Mouse (Mus musculus) lung, postnatal 0 days (tissue): ENCODE data around the gene Gm1043.

ENCODE experiments used
- CTCF ChIP-seq: IDR thresholded peaks from 2 replicates; pipeline ENCODE4 v1.5.1; 2016; ENCODE audit warnings: antibody characterized with exemption, mild to moderate bottlenecking
- EP300 ChIP-seq: IDR thresholded peaks from 2 replicates; pipeline ENCODE4 v1.6.1; 2016; ENCODE audit warnings: antibody characterized with exemption, mild to moderate bottlenecking, control low read depth

- TF ChIP-seq CTCF, result no peak
- TF ChIP-seq EP300, result no peak
Measured at GRCm38 (mm10) chr5:37247456-37247855, 162.3 kb downstream of the Gm1043 start.
